Mouse (Mus musculus) macrophage (primary cell): ENCODE data around the gene Olfr102. TPM values are rescaled to one million over a fixed set of nuclear protein-coding genes. Genes with fewer than 3 reads are reported as not detected.

Experiments
- polyA plus RNA-seq: library from polyadenylated mRNA; stranded (reverse); fragments of 250-400 nt; gene quantifications from 3 replicates; pipeline ENCODE4 v1.2.4, GENCODE M21; 2018; ENCODE audit warnings: inconsistent platforms

Olfr102 gene
- polyA plus RNA-seq, 1 experiment from 2014 or later = not detected

Other genes with a start within 250 kb of the Olfr102 start
- not detected in 3 replicates for gene Olfr90, start 228.6 kb downstream of the Olfr102 start, polyA plus RNA-seq
- gene Olfr91, start 218.8 kb downstream of the Olfr102 start, polyA plus RNA-seq = not detected in 3 replicates
- gene Olfr92, start 197.0 kb downstream of the Olfr102 start, polyA plus RNA-seq = not detected in 3 replicates
- gene Olfr93, start 155.6 kb downstream of the Olfr102 start, polyA plus RNA-seq = not detected in 3 replicates
- not detected in 3 replicates for gene Ubd, start 123.2 kb downstream of the Olfr102 start, polyA plus RNA-seq
- not detected in 3 replicates for gene Olfr94, start 116.1 kb downstream of the Olfr102 start, polyA plus RNA-seq
- not detected in 3 replicates for gene Olfr95, start 103.9 kb downstream of the Olfr102 start, polyA plus RNA-seq
- not detected in 3 replicates for gene Olfr96, start 96.9 kb downstream of the Olfr102 start, polyA plus RNA-seq
- not detected in 3 replicates for gene Olfr97, start 79.7 kb downstream of the Olfr102 start, polyA plus RNA-seq
- not detected in 3 replicates for gene Olfr98, start 53.3 kb downstream of the Olfr102 start, polyA plus RNA-seq
- 27.9 to 59.9 TPM (median 48.4 TPM) in 3 replicates for gene H2-M3, start 46.8 kb downstream of the Olfr102 start, polyA plus RNA-seq
- gene Olfr99, start 33.6 kb downstream of the Olfr102 start, polyA plus RNA-seq = not detected in 3 replicates
- gene Olfr101, start 12.7 kb downstream of the Olfr102 start, polyA plus RNA-seq = not detected in 3 replicates
- gene Olfr103, start 22.6 kb upstream of the Olfr102 start, polyA plus RNA-seq = not detected in 3 replicates
- not detected in 3 replicates for gene Olfr104-ps, start 42.5 kb upstream of the Olfr102 start, polyA plus RNA-seq
- gene Olfr105-ps, start 62.0 kb upstream of the Olfr102 start, polyA plus RNA-seq = not detected in 3 replicates
- not detected in 3 replicates for gene Olfr106-ps, start 73.3 kb upstream of the Olfr102 start, polyA plus RNA-seq
- gene Olfr107, start 82.2 kb upstream of the Olfr102 start, polyA plus RNA-seq = not detected in 3 replicates
- not detected in 3 replicates for gene Olfr108, start 128.4 kb upstream of the Olfr102 start, polyA plus RNA-seq
- gene Olfr109, start 141.9 kb upstream of the Olfr102 start, polyA plus RNA-seq = not detected in 3 replicates
- 1.0 to 2.2 TPM (median 1.7 TPM) in 3 replicates for gene H2-M2, start 166.5 kb upstream of the Olfr102 start, polyA plus RNA-seq
- 1.6 to 2.2 TPM (median 1.9 TPM) in 3 replicates for gene Olfr110, start 175.4 kb upstream of the Olfr102 start, polyA plus RNA-seq
- 3.2 to 5.6 TPM (median 4.0 TPM) in 3 replicates for gene Olfr111, start 191.0 kb upstream of the Olfr102 start, polyA plus RNA-seq